Mouse (Mus musculus) G1E (cell line): Measurements from ENCODE around the gene Enpp7.

Source experiments
- CTCF ChIP-seq: IDR thresholded peaks from 2 replicates; pipeline ENCODE4 v1.5.1; 2012; ENCODE audit warnings: low read depth, low read length, inconsistent platforms, mixed read lengths
- GATA1 ChIP-seq: IDR thresholded peaks from 2 replicates; pipeline ENCODE4 v1.6.1; 2012; ENCODE audit warnings: borderline replicate concordance, low read length, inconsistent platforms, mixed read lengths

DNA sequence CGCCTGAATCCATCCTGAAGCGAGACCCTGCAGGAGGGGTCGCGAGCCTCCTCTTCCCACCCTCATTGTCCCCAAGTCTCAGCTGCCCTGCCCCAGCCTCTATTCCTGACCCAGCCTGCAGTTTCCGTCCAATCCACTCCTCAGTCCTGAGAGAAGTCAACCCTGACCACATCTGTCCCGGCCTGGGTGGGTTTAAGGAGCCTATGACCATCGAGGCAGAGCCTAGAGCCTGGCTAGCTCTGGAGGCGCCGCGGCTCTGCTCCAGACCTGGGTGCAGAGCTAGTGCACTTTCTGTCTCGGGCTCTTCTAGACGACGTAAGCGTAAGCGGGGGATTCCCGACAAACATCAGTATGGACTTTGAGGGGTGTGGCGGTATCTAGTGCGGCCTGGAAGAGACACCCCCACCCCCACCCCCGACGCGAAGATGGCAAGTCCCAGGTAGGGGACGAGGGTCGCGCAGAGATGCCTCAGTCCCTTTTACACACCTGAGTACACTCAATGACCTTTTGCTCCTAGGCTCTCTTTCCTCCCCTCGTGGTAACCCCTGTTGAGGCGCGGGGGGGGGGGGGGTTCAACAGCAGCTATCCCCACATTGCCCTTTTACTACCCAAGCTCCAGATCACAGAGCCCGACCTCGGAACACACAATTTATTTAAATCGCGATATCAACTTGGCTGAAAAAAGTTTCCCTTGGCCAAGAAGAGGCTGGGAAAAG is 53.9 kb downstream of the Enpp7 start:
- no peak for TF ChIP-seq CTCF
- TF ChIP-seq GATA1: no peak
